Mouse (Mus musculus) brain, embryonic 14.5 days (tissue): ENCODE measurements at regions not wholly inside any gene's neighbourhood (a gene's known extent, or its start where the extent isn't known, plus 50 kb on each side); places are given as distances from the start of the nearest gene placed in this dataset.

ENCODE experiments used
- DNase-seq: peaks from one replicate; pipeline ENCODE4 v3.0.0-alpha.2; 2011; ENCODE audit warnings: low read depth
- CTCF ChIP-seq: fragments of 200-500 bp; IDR thresholded peaks from 2 replicates; pipeline ENCODE4 v1.5.1; 2012; ENCODE audit warnings: inconsistent platforms, mild to moderate bottlenecking, moderate library complexity, borderline replicate concordance; ENCODE audit not compliant: insufficient read depth, insufficient read length; ENCODE audit errors: extremely low read depth
- POLR2A ChIP-seq: fragments of 200-500 bp; IDR thresholded peaks from 2 replicates; pipeline ENCODE4 v1.6.1; 2012; ENCODE audit warnings: mild to moderate bottlenecking, inconsistent platforms, borderline replicate concordance; ENCODE audit not compliant: poor library complexity, insufficient read depth, insufficient read length, severe bottlenecking; ENCODE audit errors: extremely low read depth

DNA sequence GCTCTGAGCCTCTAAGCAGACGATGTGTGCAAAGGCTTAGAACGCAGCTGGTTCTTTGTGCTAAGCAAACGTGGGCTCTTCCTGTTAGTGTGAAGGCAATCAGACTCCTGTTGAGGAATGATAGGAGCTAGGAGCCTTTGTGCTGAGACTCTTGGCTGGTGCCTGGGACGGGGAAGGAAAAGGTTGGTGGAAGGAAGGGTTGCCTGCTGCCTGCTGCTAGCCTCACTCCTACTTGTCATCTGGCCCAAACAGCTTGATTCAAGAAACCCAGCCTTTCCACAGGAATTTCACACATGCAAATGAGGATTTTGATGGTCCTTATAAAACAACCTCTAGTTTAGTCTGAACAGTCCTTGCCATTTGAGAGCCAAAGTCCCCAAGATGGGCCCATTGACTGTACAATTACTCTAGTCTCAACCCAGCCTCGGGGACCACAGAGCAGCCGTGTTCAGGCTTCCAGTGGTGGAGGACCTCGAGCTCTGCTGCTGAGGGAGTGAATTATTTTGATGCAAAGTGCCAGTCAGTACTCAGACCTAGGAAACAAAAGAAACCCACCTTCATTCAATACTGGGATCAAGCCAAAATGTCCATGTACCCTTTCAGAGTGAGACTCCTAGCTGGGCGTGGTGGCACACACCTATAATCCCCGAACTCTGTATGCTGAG lies 211.5 kb upstream of the Srek1ip1 start:
- no peak for DNase-seq
- TF ChIP-seq POLR2A (no peak), CTCF (no peak)
